Mouse (Mus musculus): ENCODE results near the gene Afg3l1. TPM values are rescaled to one million over a fixed set of nuclear protein-coding genes. Genes with fewer than 3 reads are reported as not detected.
"Not testable (repeated sequence)": the region's sequence is repeated elsewhere in the genome, so short reads cannot be mapped to it uniquely, and the experiment has no call there.

The Afg3l1 gene
- polyA plus RNA-seq, 1 experiment, result 21.4 TPM

GRCm38 (mm10) chr8:123453951-123454350 lies 23.8 kb upstream of the Afg3l1 start:
- no peak overlapping the region for H3K4me3 ChIP-seq (replicated peaks; ENCODE audit: extremely low read depth, low read depth, low read length)
- DNase-seq, result no peak
- TF ChIP-seq POLR2A (IDR thresholded peaks at IDR 0.05; ENCODE audit: borderline replicate concordance, extremely low read depth, low read depth, low read length), result no peak
- no peak for TF ChIP-seq CTCF (IDR thresholded peaks at IDR 0.05; ENCODE audit: insufficient read depth, low read length)
- 87% methylated on average over 5 of the region's 5 CpGs for WGBS
- H3K4me1 ChIP-seq (ENCODE audit: control insufficient read depth, insufficient read depth, low read length), result no peaks in the 10 kb centered on the region

GRCm38 (mm10) chr8:123454559-123454958 lies 23.1 kb upstream of the Afg3l1 start:
- Histone ChIP-seq H3K4me1 (ENCODE audit: control insufficient read depth, insufficient read depth, low read length) (no peaks in the 10 kb centered on the region), H3K4me3 (replicated peaks; ENCODE audit: extremely low read depth, low read depth, low read length) (no peak overlapping the region)
- 94% methylated on average over 6 of the region's 6 CpGs for WGBS
- DNase-seq, result no peak
- no peak for TF ChIP-seq POLR2A (IDR thresholded peaks at IDR 0.05; ENCODE audit: borderline replicate concordance, extremely low read depth, low read depth, low read length)
- TF ChIP-seq CTCF (IDR thresholded peaks at IDR 0.05; ENCODE audit: insufficient read depth, low read length), result no peak

- H3K4me3 ChIP-seq (replicated peaks; ENCODE audit: extremely low read depth, low read depth, low read length), result no peak overlapping the region
- no peak for DNase-seq
- 88% methylated on average over 4 of the region's 4 CpGs for WGBS
- no peak for TF ChIP-seq POLR2A (IDR thresholded peaks at IDR 0.05; ENCODE audit: borderline replicate concordance, extremely low read depth, low read depth, low read length)
- TF ChIP-seq CTCF (IDR thresholded peaks at IDR 0.05; ENCODE audit: insufficient read depth, low read length), result no peak
- H3K4me1 ChIP-seq (ENCODE audit: control insufficient read depth, insufficient read depth, low read length), result no peaks in the 10 kb centered on the region
Observed at GRCm38 (mm10) chr8:123463651-123464050, 14.1 kb upstream of the Afg3l1 start.

- no peak for TF ChIP-seq CTCF (IDR thresholded peaks at IDR 0.05; ENCODE audit: insufficient read depth, low read length)
- TF ChIP-seq POLR2A (IDR thresholded peaks at IDR 0.05; ENCODE audit: borderline replicate concordance, extremely low read depth, low read depth, low read length), result no peak
- Histone ChIP-seq H3K4me1 (ENCODE audit: control insufficient read depth, insufficient read depth, low read length) (no peaks in the 10 kb centered on the region), H3K4me3 (replicated peaks; ENCODE audit: extremely low read depth, low read depth, low read length) (no peak overlapping the region)
- DNase-seq, result no peak
- WGBS, result 67% methylated on average over 3 of the region's 3 CpGs
Observed at GRCm38 (mm10) chr8:123467476-123467875, 10.2 kb upstream of the Afg3l1 start.

- H3K4me1 ChIP-seq (ENCODE audit: control insufficient read depth, insufficient read depth, low read length); H3K4me3 ChIP-seq (replicated peaks; ENCODE audit: extremely low read depth, low read depth, low read length); DNase-seq: not testable (repeated sequence)
- WGBS, result 57% methylated on average over 6 of the region's 6 CpGs
Observed at GRCm38 (mm10) chr8:123472991-123473390, 4.7 kb upstream of the Afg3l1 start.

- H3K4me3 ChIP-seq (replicated peaks; ENCODE audit: extremely low read depth, low read depth, low read length); H3K4me1 ChIP-seq (ENCODE audit: control insufficient read depth, insufficient read depth, low read length); DNase-seq: not testable (repeated sequence)
- WGBS, result 54% methylated on average over 5 of the region's 5 CpGs
Observed at GRCm38 (mm10) chr8:123474549-123474948, 3.2 kb upstream of the Afg3l1 start.

GRCm38 (mm10) chr8:123476911-123477736 lies 579 bp upstream of the Afg3l1 start:
- TF ChIP-seq CTCF (IDR thresholded peaks at IDR 0.05; ENCODE audit: insufficient read depth, low read length) (no peak), POLR2A (IDR thresholded peaks at IDR 0.05; ENCODE audit: borderline replicate concordance, extremely low read depth, low read depth, low read length) (no peak)
- peak; percentile 9 for DNase-seq
- Histone ChIP-seq H3K4me1 (ENCODE audit: control insufficient read depth, insufficient read depth, low read length) (peaks cover 10% of the 10 kb centered on the region; the same call in 1 of the 2 replicates), H3K4me3 (replicated peaks; ENCODE audit: extremely low read depth, low read depth, low read length) (peak overlapping the region; percentile 69)
- WGBS, result 9% methylated on average over 34 of the region's 34 CpGs

GRCm38 (mm10) chr8:123478456-123479218 lies 934 bp downstream of the Afg3l1 start:
- H3K4me1 ChIP-seq (ENCODE audit: control insufficient read depth, insufficient read depth, low read length), result peaks cover 10% of the 10 kb centered on the region; the same call in 1 of the 2 replicates
- 29% methylated on average over 16 of the region's 16 CpGs for WGBS
- TF ChIP-seq CTCF (IDR thresholded peaks at IDR 0.05; ENCODE audit: insufficient read depth, low read length), result no peak
- no peak for TF ChIP-seq POLR2A (IDR thresholded peaks at IDR 0.05; ENCODE audit: borderline replicate concordance, extremely low read depth, low read depth, low read length)
- H3K4me3 ChIP-seq (replicated peaks; ENCODE audit: extremely low read depth, low read depth, low read length), result peak overlapping the region; percentile 69
- DNase-seq, result no peak

- 93% methylated on average over 7 of the region's 7 CpGs for WGBS
Observed at GRCm38 (mm10) chr8:123482627-123483026, 4.9 kb downstream of the Afg3l1 start.

More at GRCm38 (mm10) chr8:123482627-123483026, 4.9 kb downstream of the Afg3l1 start:
- Histone ChIP-seq H3K4me3 (replicated peaks; ENCODE audit: extremely low read depth, low read depth, low read length) (no peak overlapping the region), H3K4me1 (ENCODE audit: control insufficient read depth, insufficient read depth, low read length) (peaks cover 6% of the 10 kb centered on the region; the same call in 1 of the 2 replicates)
- DNase-seq, result no peak
- no peak for TF ChIP-seq POLR2A (IDR thresholded peaks at IDR 0.05; ENCODE audit: borderline replicate concordance, extremely low read depth, low read depth, low read length)
- TF ChIP-seq CTCF (IDR thresholded peaks at IDR 0.05; ENCODE audit: insufficient read depth, low read length), result peak; percentile 48

Data from lung, adult 2 months (tissue).